Mouse (Mus musculus) layer of hippocampus, adult 9-11 months (tissue): ENCODE data around the gene Tmem108.
A peak's percentile ranks its signal among the peaks of the same experiment; 100 is the strongest.

Source experiments
- DNase-seq: peaks from one replicate; pipeline ENCODE4 v3.0.0; 2022

Gene Tmem108

GRCm38 (mm10) chr9:103540518-103540917 is 221.1 kb downstream of the Tmem108 start:
- no peak for DNase-seq

GRCm38 (mm10) chr9:103538047-103538816 is 223.4 kb downstream of the Tmem108 start:
- DNase-seq, result peak; percentile 38

- no peak for DNase-seq
These were observed 225.5 kb downstream of the Tmem108 start for GRCm38 (mm10) chr9:103536059-103536634.

- no peak for DNase-seq
These were observed 236.5 kb downstream of the Tmem108 start for GRCm38 (mm10) chr9:103525041-103525537.

- DNase-seq, result no peak
These were observed 237.0 kb downstream of the Tmem108 start for GRCm38 (mm10) chr9:103524600-103524999.

GRCm38 (mm10) chr9:103523742-103524403 is 237.8 kb downstream of the Tmem108 start:
- peak; percentile 35 for DNase-seq

- no peak for DNase-seq
These were observed 238.6 kb downstream of the Tmem108 start for GRCm38 (mm10) chr9:103523008-103523407.

GRCm38 (mm10) chr9:103513884-103514283 is 247.8 kb downstream of the Tmem108 start:
- no peak for DNase-seq

GRCm38 (mm10) chr9:103512257-103512656 is 249.4 kb downstream of the Tmem108 start:
- no peak for DNase-seq

GRCm38 (mm10) chr9:103506968-103507584 is 254.6 kb downstream of the Tmem108 start:
- no peak for DNase-seq

GRCm38 (mm10) chr9:103505067-103505466 is 256.6 kb downstream of the Tmem108 start:
- no peak for DNase-seq

- DNase-seq, result no peak
These were observed 257.0 kb downstream of the Tmem108 start for GRCm38 (mm10) chr9:103504646-103505045.

- no peak for DNase-seq
These were observed 257.9 kb downstream of the Tmem108 start for GRCm38 (mm10) chr9:103503586-103504298.

GRCm38 (mm10) chr9:103502655-103503054 is 259.0 kb downstream of the Tmem108 start:
- no peak for DNase-seq

- DNase-seq, result peak; percentile 80
These were observed 259.7 kb downstream of the Tmem108 start for GRCm38 (mm10) chr9:103501861-103502364.

- DNase-seq, result no peak
These were observed 262.3 kb downstream of the Tmem108 start for GRCm38 (mm10) chr9:103499366-103499765.

- no peak for DNase-seq
These were observed 262.9 kb downstream of the Tmem108 start for GRCm38 (mm10) chr9:103498699-103499098.

GRCm38 (mm10) chr9:103495391-103495790 is 266.2 kb downstream of the Tmem108 start:
- DNase-seq, result no peak

- peak; percentile 77 for DNase-seq
These were observed 267.2 kb downstream of the Tmem108 start for GRCm38 (mm10) chr9:103494346-103495020.

GRCm38 (mm10) chr9:103491985-103492384 is 269.7 kb downstream of the Tmem108 start:
- DNase-seq, result no peak

GRCm38 (mm10) chr9:103490439-103490838 is 271.2 kb downstream of the Tmem108 start:
- peak; percentile 59 for DNase-seq

- DNase-seq, result no peak
These were observed 271.8 kb downstream of the Tmem108 start for GRCm38 (mm10) chr9:103489883-103490282.
